Mouse (Mus musculus) neutrophil, adult 83 days (primary cell): ENCODE measurements around the gene Lrcol1. TPM values are rescaled to one million over a fixed set of nuclear protein-coding genes. Genes with fewer than 3 reads are reported as not detected.

Source experiments
- total RNA-seq, 2 experiments: library from RNA; stranded (reverse); gene quantifications; one replicate each; pipeline ENCODE4 v1.2.4; 2023

Lrcol1 gene
- total RNA-seq, result not detected

GRCm38 (mm10) chr5:110344524-110344923 lies at the start of gene Lrcol1:
Lrcol1 (plus strand) TSS chr5:110344730.

GRCm38 (mm10) chr5:110342648-110343284 lies 1.8 kb upstream of the Lrcol1 start, which contains the start of gene P2rx2:
P2rx2 (minus strand) TSS chr5:110343212.

Other genes with a start within 250 kb of the Lrcol1 start
- gene Plcxd1, start 244.8 kb upstream of the Lrcol1 start, total RNA-seq, result not detected
- gene Gtpbp6, start 236.5 kb upstream of the Lrcol1 start, total RNA-seq, result 10 to 100 TPM; 41.3 to 41.5 TPM
- gene Zfp605, start 234.6 kb upstream of the Lrcol1 start, total RNA-seq, result 1 to 10 TPM; 3.0 to 3.8 TPM
- gene Chfr, start 208.9 kb upstream of the Lrcol1 start, total RNA-seq, result 10 to 100 TPM; 61.8 to 63.4 TPM
- 10 to 100 TPM; 25.1 to 25.5 TPM for gene Golga3, start 168.0 kb upstream of the Lrcol1 start, total RNA-seq
- 10 to 100 TPM; 47.5 to 51.2 TPM for gene Ankle2, start 113.7 kb upstream of the Lrcol1 start, total RNA-seq
- gene Pgam5, start 74.8 kb upstream of the Lrcol1 start, total RNA-seq, result 10 to 100 TPM; 11.6 to 14.8 TPM
- gene Pxmp2, start 58.5 kb upstream of the Lrcol1 start, total RNA-seq, result 1 to 10 TPM; 3.3 to 8.3 TPM
- gene Pole, start 58.4 kb upstream of the Lrcol1 start, total RNA-seq, result 10 to 100 TPM; 29.1 to 30.9 TPM
- not detected for gene P2rx2, start 1.5 kb upstream of the Lrcol1 start, total RNA-seq
- gene Fbrsl1, start 103.8 kb downstream of the Lrcol1 start, total RNA-seq, result 10 to 100 TPM; 65.2 to 94.8 TPM
- gene Galnt9, start 199.6 kb downstream of the Lrcol1 start, total RNA-seq, result 1 to 10 TPM; 5.9 to 6.4 TPM